Mouse (Mus musculus) T-helper 2 cell (primary cell): ENCODE measurements around the gene Gm21761.
"Not testable (repeated sequence)": the region's sequence is repeated elsewhere in the genome, so short reads cannot be mapped to it uniquely, and the experiment has no call there.

ENCODE experiments used
- in situ Hi-C: fragments of 300-600 bp; cut with MboI, MseI; formaldehyde crosslinking; loops from one replicate; pipeline ENCODE4 v1.15.1; 2025; ENCODE audit warnings: high pct_unique_total_duplicates

Gene Gm21761

GRCm38 (mm10) chr13:119929172-119929571, at the start of gene Gm21761:
Gene Gm21761 (minus strand): TSS chr13:119929272.
- in situ Hi-C loops, result loop anchor here (5.0 kb wide), 1 partner anchor 213 kb away; the partner anchor contains the start of gene Gm20767

- in situ Hi-C loops, result not testable (repeated sequence)
Observed at GRCm38 (mm10) chr13:119969163-119969562, 40.1 kb upstream of the Gm21761 start.

- in situ Hi-C loops, result not testable (repeated sequence)
Observed at GRCm38 (mm10) chr13:119968193-119968592, 39.1 kb upstream of the Gm21761 start.

GRCm38 (mm10) chr13:119965968-119966367, 36.9 kb upstream of the Gm21761 start:
- in situ Hi-C loops, result not testable (repeated sequence)

GRCm38 (mm10) chr13:119965302-119965952, 36.4 kb upstream of the Gm21761 start:
- in situ Hi-C loops, result not testable (repeated sequence)

- in situ Hi-C loops, result not testable (repeated sequence)
Observed at GRCm38 (mm10) chr13:119962856-119963255, 33.8 kb upstream of the Gm21761 start.

- in situ Hi-C loops, result not testable (repeated sequence)
Observed at GRCm38 (mm10) chr13:119955567-119955966, 26.5 kb upstream of the Gm21761 start.

- in situ Hi-C loops, result not testable (repeated sequence)
Observed at GRCm38 (mm10) chr13:119955089-119955488, 26.0 kb upstream of the Gm21761 start.

GRCm38 (mm10) chr13:119950706-119951105, 21.6 kb upstream of the Gm21761 start, which contains the start of gene B020031M17Rik:
Gene B020031M17Rik (minus strand): TSS chr13:119950806.
- in situ Hi-C loops, result loop anchor here (5.0 kb wide), 1 partner anchor 167 kb away; no protein-coding TSS in a partner anchor

GRCm38 (mm10) chr13:119924597-119925340, 4.3 kb downstream of the Gm21761 start:
- in situ Hi-C loops, result loop anchor here (5.0 kb wide), 1 partner anchor 218 kb away; the partner anchor contains the start of gene Gm20767

- in situ Hi-C loops, result not testable (repeated sequence)
Observed at GRCm38 (mm10) chr13:119916966-119917722, 11.9 kb downstream of the Gm21761 start.

GRCm38 (mm10) chr13:119916449-119916848, 12.6 kb downstream of the Gm21761 start:
- in situ Hi-C loops, result not testable (repeated sequence)

- in situ Hi-C loops, result loop anchor here (10.0 kb wide), 1 partner anchor 276 kb away; the partner anchor contains the start of gene Gm21818
Observed at GRCm38 (mm10) chr13:119898549-119898948, 30.5 kb downstream of the Gm21761 start.

- in situ Hi-C loops, result loop anchor here (10.0 kb wide), 1 partner anchor 280 kb away; the partner anchor contains the start of gene Gm21818
Observed at GRCm38 (mm10) chr13:119894685-119895084, 34.4 kb downstream of the Gm21761 start, which contains the start of gene Tcstv1. Gene Tcstv1 (minus strand): TSS chr13:119894785.

GRCm38 (mm10) chr13:119886896-119887295, 42.2 kb downstream of the Gm21761 start:
- in situ Hi-C loops, result not testable (repeated sequence)

GRCm38 (mm10) chr13:119864395-119864999, 64.6 kb downstream of the Gm21761 start:
- in situ Hi-C loops, result not testable (repeated sequence)

GRCm38 (mm10) chr13:119862399-119862798, 66.7 kb downstream of the Gm21761 start:
- in situ Hi-C loops, result not testable (repeated sequence)
